Mouse (Mus musculus) hindbrain, postnatal 0 days (tissue): ENCODE results near the gene Sox30. TPM values are rescaled to one million over a fixed set of nuclear protein-coding genes. Genes with fewer than 3 reads are reported as not detected.
A peak's percentile ranks its signal among the peaks of the same experiment; 100 is the strongest.

Source experiments
- ATAC-seq: fragments of 200-750 bp; cut with Nextera tagmentation; 2 replicates; pipeline ENCODE4 v1.8.0; 2017; ENCODE audit warnings: mild to moderate bottlenecking, moderate TSS enrichment, moderate library complexity
- DNase-seq: peaks from one replicate; pipeline ENCODE4 v3.0.0-alpha.2; 2015; ENCODE audit warnings: low spot score
- H3K27ac ChIP-seq: fragments of 300-500 bp; sonication (generic); 2 replicates; pipeline ENCODE4 v1.5.1; 2014; ENCODE audit warnings: mild to moderate bottlenecking
- H3K27me3 ChIP-seq: fragments of 300-500 bp; sonication (generic); 2 replicates; pipeline ENCODE4 v1.6.1; 2014; ENCODE audit warnings: low read length, mixed read lengths; ENCODE audit not compliant: insufficient read depth
- H3K36me3 ChIP-seq: fragments of 300-500 bp; sonication (generic); 2 replicates; pipeline ENCODE4 v1.6.1; 2014; ENCODE audit warnings: low read length, mixed read lengths; ENCODE audit not compliant: insufficient read depth
- H3K4me1 ChIP-seq: fragments of 300-500 bp; sonication (generic); 2 replicates; pipeline ENCODE4 v1.6.1; 2014; ENCODE audit warnings: antibody characterized with exemption, low read length, mixed read lengths; ENCODE audit not compliant: insufficient read depth
- H3K4me2 ChIP-seq: fragments of 300-500 bp; sonication (generic); 2 replicates; pipeline ENCODE4 v1.6.1; 2014; ENCODE audit warnings: low read depth, mild to moderate bottlenecking, low read length, moderate library complexity, mixed read lengths
- H3K4me3 ChIP-seq: fragments of 300-500 bp; sonication (generic); 2 replicates; pipeline ENCODE4 v1.5.1; 2014; ENCODE audit warnings: low read length
- H3K9ac ChIP-seq: fragments of 300-500 bp; sonication (generic); replicated peaks from 2 replicates; pipeline ENCODE4 v1.6.1; 2014; ENCODE audit warnings: mild to moderate bottlenecking, low read length, moderate library complexity, mixed read lengths
- H3K9me3 ChIP-seq: fragments of 300-500 bp; sonication (generic); 2 replicates; pipeline ENCODE4 v1.6.1; 2016; ENCODE audit warnings: low read length, mixed read lengths
- CTCF ChIP-seq: IDR thresholded peaks from 2 replicates; pipeline ENCODE4 v1.5.1; 2016; ENCODE audit warnings: antibody characterized with exemption, control low read depth, low read depth
- WGBS: fragments of 180-500 bp; shearing (Covaris S2); extraction: QIAGEN DNeasy Blood & Tissue Kit; methylation state at CpG from one replicate; pipeline ENCODE4 v1.1.7; 2014; 5-methylcytosine and 5-hydroxymethylcytosine counted together
- polyA plus RNA-seq: library from polyadenylated mRNA; unstranded; fragments of >200 nt; fragmentation: Nextera tagmentation; extraction: Ambion mirVana; gene quantifications from 2 replicates; pipeline ENCODE4 v1.2.1, GENCODE M21; 2015
- total RNA-seq: library from RNA; depleted of rRNA; stranded (reverse); fragments of >200 nt; gene quantifications from 2 replicates; pipeline ENCODE4 v1.2.3, GENCODE M21; 2014

Sox30 gene
- total and polyA plus RNA-seq, 2 experiments from 2014 or later: 0.08 TPM; not detected in 1

DNA sequence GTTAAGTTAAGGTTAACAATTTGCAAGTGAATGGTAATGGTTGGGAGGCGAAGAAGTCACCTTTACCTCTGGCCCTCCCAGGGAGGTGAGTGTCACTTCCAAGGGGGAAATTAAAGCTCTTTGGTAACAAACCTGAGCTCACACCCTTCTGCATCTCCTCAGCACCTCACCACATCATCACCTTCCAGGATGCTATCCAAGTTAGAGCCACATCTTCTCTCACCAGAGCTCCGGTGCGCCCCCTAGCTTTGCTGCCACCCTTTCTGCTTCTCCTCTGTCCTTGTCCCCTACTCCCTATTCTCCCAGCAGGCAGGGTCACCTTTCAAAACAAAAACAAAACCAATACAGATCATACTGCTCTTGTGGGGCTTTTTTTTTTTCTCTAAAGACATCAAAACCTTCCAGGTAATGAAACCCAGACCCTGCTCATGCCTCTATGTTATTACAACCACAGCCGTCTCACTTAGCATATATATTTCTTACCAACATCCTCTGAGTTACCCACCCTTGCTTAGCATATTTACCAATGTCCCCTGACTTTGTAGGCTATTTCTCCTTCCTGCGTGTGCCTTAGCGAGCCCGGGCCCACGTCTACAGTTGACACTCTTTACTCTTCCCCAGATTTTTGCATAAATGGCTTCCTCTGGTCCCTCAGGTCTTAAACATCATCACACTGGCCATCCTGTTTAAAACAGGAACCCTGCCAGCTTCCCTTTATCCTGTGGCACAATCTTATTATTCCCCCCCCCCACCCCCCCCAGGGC lies 80.0 kb downstream of the Sox30 start:
- 79% methylated on average over 8 of the region's 8 CpGs for WGBS
- no peak for DNase-seq
- no peaks in the 10 kb centered on the region for H3K36me3 ChIP-seq

DNA sequence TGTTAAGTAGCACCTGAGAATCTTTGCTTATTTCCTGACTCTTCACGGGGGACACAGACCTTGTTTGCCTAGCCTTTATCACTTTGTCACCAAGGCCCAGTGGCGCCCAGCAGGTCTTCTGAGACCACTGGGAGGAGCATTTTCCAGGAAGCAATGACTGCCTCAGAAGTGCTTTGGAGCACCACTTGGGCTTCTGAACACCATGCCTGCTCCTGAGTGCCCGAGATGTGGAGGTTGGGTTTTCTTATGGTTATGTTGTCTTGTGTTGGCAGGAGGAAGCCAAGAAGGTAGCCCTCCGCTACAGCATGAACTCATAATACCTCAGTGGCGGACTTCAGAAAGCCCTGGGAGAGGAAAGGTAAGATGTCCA lies 80.5 kb downstream of the Sox30 start:
- H3K4me2 ChIP-seq: no peak overlapping the region
- no peaks in the 10 kb centered on the region for H3K9me3 ChIP-seq
- no peak for TF ChIP-seq CTCF
- H3K27me3 ChIP-seq: no peaks in the 10 kb centered on the region
- no peak for ATAC-seq
- no peak overlapping the region for H3K9ac ChIP-seq
- 84% methylated on average over 5 of the region's 5 CpGs for WGBS
- H3K27ac ChIP-seq: no peak overlapping the region
- H3K36me3 ChIP-seq: no peaks in the 10 kb centered on the region
- 0 out of 2 replicates have a peak, but pooled peaks cover 7% of the 10 kb centered on the region for H3K4me1 ChIP-seq
- DNase-seq: no peak
- H3K4me3 ChIP-seq: no peak overlapping the region

More for the DNA sequence above, 80.0 kb downstream of the Sox30 start:
- peak; percentile 18; the same call in 1 of the 2 replicates for TF ChIP-seq CTCF
- H3K27ac ChIP-seq: no peak overlapping the region
- no peak for ATAC-seq
- H3K27me3 ChIP-seq: no peaks in the 10 kb centered on the region
- H3K9ac ChIP-seq: no peak overlapping the region
- no peaks in the 10 kb centered on the region for H3K9me3 ChIP-seq
- H3K4me3 ChIP-seq: no peak overlapping the region
- no peak overlapping the region for H3K4me2 ChIP-seq
- H3K4me1 ChIP-seq: 0 out of 2 replicates have a peak, but pooled peaks cover 2% of the 10 kb centered on the region

DNA sequence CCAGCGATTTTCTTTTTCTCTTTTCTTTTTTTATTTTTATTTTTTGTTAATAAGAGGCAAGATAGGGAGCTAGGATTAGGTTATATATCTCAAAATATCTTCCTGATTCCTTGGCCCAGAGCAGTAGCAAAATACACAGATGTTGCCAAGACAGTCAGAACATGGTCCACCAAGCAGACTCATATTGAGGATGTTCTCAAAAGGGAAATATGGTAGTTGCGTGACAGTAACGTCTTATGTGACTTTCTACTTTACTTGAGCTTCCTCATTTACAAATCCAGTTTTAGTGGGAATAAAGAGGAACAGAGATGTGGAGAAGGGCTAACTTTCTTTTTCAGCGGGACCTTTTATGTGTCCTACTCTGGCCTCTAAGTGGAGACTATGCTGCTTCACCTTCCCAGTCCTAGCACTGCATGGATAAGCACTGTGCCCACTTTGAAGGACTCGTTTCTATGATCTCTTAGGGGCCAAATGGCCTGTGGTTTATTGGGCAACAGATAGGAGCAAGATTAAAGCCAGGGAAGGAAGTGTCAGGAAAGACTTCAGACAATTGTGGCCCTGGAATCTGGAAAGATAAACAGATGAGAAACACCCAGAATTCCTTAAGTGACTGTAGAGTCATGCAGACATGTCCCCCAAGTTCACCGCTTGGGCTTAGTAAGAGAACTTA lies 81.8 kb downstream of the Sox30 start:
- no peaks in the 10 kb centered on the region for H3K36me3 ChIP-seq
- no peak overlapping the region for H3K4me3 ChIP-seq
- H3K27ac ChIP-seq: no peak overlapping the region
- TF ChIP-seq CTCF: no peak
- H3K27me3 ChIP-seq: no peaks in the 10 kb centered on the region
- no peak overlapping the region for H3K9ac ChIP-seq
- ATAC-seq (no peak), DNase-seq (no peak)
- no peaks in the 10 kb centered on the region for H3K9me3 ChIP-seq
- H3K4me2 ChIP-seq: no peak overlapping the region
- 89% methylated on average over 6 of the region's 6 CpGs for WGBS
- 0 out of 2 replicates have a peak, but pooled peaks cover 7% of the 10 kb centered on the region for H3K4me1 ChIP-seq

DNA sequence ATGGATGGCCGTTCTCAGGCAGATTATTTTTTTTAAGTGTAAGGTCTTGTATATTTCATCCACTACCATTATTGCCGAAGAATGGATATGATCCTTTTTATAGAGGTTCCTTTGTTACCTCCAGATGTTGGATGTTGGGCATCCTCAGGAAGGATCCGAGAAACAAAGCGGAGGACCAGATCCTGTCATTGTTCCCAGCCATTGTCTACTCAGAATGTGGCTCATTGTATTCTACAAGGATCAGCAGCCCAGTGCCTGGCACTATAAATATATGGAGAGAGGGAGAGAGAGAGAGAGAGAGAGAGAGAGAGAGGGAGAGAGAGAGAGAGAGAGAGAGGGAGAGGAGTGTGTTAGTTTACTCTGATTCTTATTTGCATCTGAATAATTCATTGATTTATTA lies 82.5 kb downstream of the Sox30 start:
- no peak for TF ChIP-seq CTCF
- no peak overlapping the region for H3K4me2 ChIP-seq
- 0 out of 2 replicates have a peak, but pooled peaks cover 7% of the 10 kb centered on the region for H3K4me1 ChIP-seq
- WGBS: 68% methylated on average over 4 of the region's 4 CpGs
- DNase-seq: no peak
- no peaks in the 10 kb centered on the region for H3K9me3 ChIP-seq
- no peaks in the 10 kb centered on the region for H3K36me3 ChIP-seq
- H3K27me3 ChIP-seq: no peaks in the 10 kb centered on the region
- no peak overlapping the region for H3K27ac ChIP-seq
- ATAC-seq: no peak
- H3K4me3 ChIP-seq: no peak overlapping the region
- H3K9ac ChIP-seq: no peak overlapping the region

- 59% methylated on average over 9 of the region's 9 CpGs for WGBS
- DNase-seq: no peak
- ATAC-seq: no peak
Measured at GRCm38 (mm10) chr11:46062993-46063731, 83.1 kb downstream of the Sox30 start.

GRCm38 (mm10) chr11:46064767-46065166 lies 84.7 kb downstream of the Sox30 start:
- Histone ChIP-seq H3K4me3 (no peak overlapping the region), H3K36me3 (no peaks in the 10 kb centered on the region), H3K27ac (peak overlapping the region; percentile 55), H3K9me3 (no peaks in the 10 kb centered on the region), H3K9ac (no peak overlapping the region), H3K4me2 (0 out of 2 replicates have a peak overlapping the region, but pooled peaks have one; percentile 14), H3K27me3 (no peaks in the 10 kb centered on the region), H3K4me1 (0 out of 2 replicates have a peak, but pooled peaks cover 7% of the 10 kb centered on the region)
- 56% methylated on average over 8 of the region's 8 CpGs for WGBS
- DNase-seq: no peak
- no peak for TF ChIP-seq CTCF
- no peak for ATAC-seq

More at GRCm38 (mm10) chr11:46062993-46063731, 83.1 kb downstream of the Sox30 start:
- H3K4me1 ChIP-seq: 0 out of 2 replicates have a peak, but pooled peaks cover 7% of the 10 kb centered on the region
- H3K4me2 ChIP-seq: no peak overlapping the region
- H3K9me3 ChIP-seq: no peaks in the 10 kb centered on the region
- H3K9ac ChIP-seq: no peak overlapping the region
- H3K27me3 ChIP-seq: no peaks in the 10 kb centered on the region
- H3K36me3 ChIP-seq: no peaks in the 10 kb centered on the region
- no peak overlapping the region for H3K27ac ChIP-seq
- peak; percentile 37 for TF ChIP-seq CTCF
- H3K4me3 ChIP-seq: no peak overlapping the region
